Mouse (Mus musculus): ENCODE measurements at regions not wholly inside any gene's neighbourhood (a gene's known extent, or its start where the extent isn't known, plus 50 kb on each side); places are given as distances from the start of the nearest gene placed in this dataset.

- DNase-seq (ENCODE audit: extremely low read depth, low read depth): no peak
Measured at GRCm38 (mm10) chr15:10901745-10902262, 50.3 kb upstream of the C1qtnf3 start.
